Mouse (Mus musculus) cerebellum, adult (tissue): ENCODE data around the gene G530012D18Rik.
"Not testable (repeated sequence)": the region's sequence is repeated elsewhere in the genome, so short reads cannot be mapped to it uniquely, and the experiment has no call there.

Source experiments
- ATAC-seq: cut with Nextera tagmentation; 2 replicates; pipeline ENCODE4 v1.9.2; 2017; ENCODE audit warnings: mild to moderate bottlenecking, moderate library complexity, mixed read lengths; ENCODE audit not compliant: insufficient number of reproducible peaks, low FRiP score, low TSS enrichment

G530012D18Rik gene

GRCm38 (mm10) chr1:85615096-85615495, 39.6 kb downstream of the G530012D18Rik start:
- ATAC-seq = not testable (repeated sequence)

GRCm38 (mm10) chr1:85615819-85616218, 40.3 kb downstream of the G530012D18Rik start:
- ATAC-seq = not testable (repeated sequence)

GRCm38 (mm10) chr1:85617161-85617560, 41.7 kb downstream of the G530012D18Rik start:
- not testable (repeated sequence) for ATAC-seq

- not testable (repeated sequence) for ATAC-seq
Observed at GRCm38 (mm10) chr1:85618689-85619088, 43.2 kb downstream of the G530012D18Rik start.
